Mouse (Mus musculus): Measurements from ENCODE around the gene Gm10638. TPM values are rescaled to one million over a fixed set of nuclear protein-coding genes. Genes with fewer than 3 reads are reported as not detected.

The Gm10638 gene
- total and polyA plus RNA-seq, 3 experiments: 0.23 to 0.52 TPM; not detected in 1

DNA sequence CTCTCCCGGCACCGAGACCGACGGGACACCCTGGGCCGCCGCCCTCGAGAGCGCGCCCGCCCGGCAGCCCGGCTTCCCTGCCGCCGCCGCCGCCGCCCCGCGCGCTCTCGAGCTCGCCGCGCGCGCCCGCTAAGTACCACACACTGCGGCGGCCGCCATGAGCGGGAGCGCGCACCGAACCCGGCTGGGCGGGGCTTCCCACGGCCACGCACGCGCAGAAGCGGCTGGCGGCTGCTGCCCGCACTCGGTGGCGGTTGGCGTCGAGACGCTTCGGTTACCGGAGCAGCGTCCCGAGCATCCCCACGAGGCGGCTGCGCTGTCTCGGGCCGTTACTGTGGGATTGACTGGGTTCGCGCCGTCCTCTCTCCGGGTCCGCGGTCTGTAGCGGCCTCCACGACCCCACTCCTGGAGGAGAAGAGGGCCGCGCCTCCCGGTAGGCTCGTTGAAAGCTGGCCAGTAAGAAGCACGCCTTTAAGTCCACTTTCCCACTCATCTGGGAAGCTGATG is 489 bp downstream of the Gm10638 start (continued):
- TF ChIP-seq TAL1 (IDR thresholded peaks at IDR 0.05; ENCODE audit: low read length): no peak
- TF ChIP-seq POLR2AphosphoS5 (IDR thresholded peaks at IDR 0.05; ENCODE audit: borderline replicate concordance, low read depth, low read length): no peak

DNA sequence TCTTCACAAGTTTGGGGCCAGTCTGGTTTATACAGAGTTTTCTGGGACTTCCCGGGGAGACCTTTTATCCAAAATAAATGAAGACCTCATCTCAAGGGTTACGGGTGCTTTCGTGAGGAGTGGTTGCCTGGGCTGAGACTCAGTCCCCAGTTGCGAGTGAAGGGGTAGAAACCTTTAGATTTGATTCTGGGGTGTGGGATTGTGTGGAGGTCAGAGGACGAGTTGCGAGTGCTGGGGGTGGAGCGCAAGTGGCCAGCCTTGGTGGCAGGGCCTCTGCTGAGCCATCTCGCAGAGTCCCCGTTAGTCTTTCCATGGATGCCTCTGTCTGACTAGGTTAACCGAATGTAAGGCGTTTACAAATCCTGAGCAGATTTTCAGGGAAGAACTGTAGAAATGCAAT is 1.0 kb downstream of the Gm10638 start:
- peak overlapping the region; percentile 78 to 87 for H3K4me3 ChIP-seq (ENCODE audit: control insufficient read depth in 1 of 2, insufficient read depth in 1 of 2, low read depth in 2 of 2, low read length in 2 of 2)
- peaks cover 35% of the 10 kb centered on the region for H3K79me2 ChIP-seq (ENCODE audit: control insufficient read depth, insufficient read depth, low read length, poor library complexity)
- no peak for DNase-seq (ENCODE audit: low read depth, low spot score)
- H3K9me3 ChIP-seq (replicated peaks; ENCODE audit: insufficient read depth, low read length): no peaks in the 10 kb centered on the region
- H3K9ac ChIP-seq (ENCODE audit: control insufficient read depth, low read depth, low read length, poor library complexity, severe bottlenecking): peak overlapping the region; percentile 77
- H3K27me3 ChIP-seq (ENCODE audit: control insufficient read depth in 1 of 2, insufficient read depth in 2 of 2, low read length in 2 of 2): peaks cover 0 to 2% of the 10 kb centered on the region in 2 experiments; a peak in 1 of 4 replicates
- peak overlapping the region; percentile 32 for H3K27ac ChIP-seq (ENCODE audit: control insufficient read depth, low read depth, low read length)
- H3K4me1 ChIP-seq (ENCODE audit: control insufficient read depth in 1 of 2, insufficient read depth in 2 of 2, low read length in 2 of 2): peaks cover 7 to 19% of the 10 kb centered on the region in 2 experiments
- TF ChIP-seq TBP (IDR thresholded peaks at IDR 0.05; ENCODE audit: low read depth, low read length) (no peak), RCOR1 (IDR thresholded peaks at IDR 0.05; ENCODE audit: low read depth, low read length) (no peak), EP300 (IDR thresholded peaks at IDR 0.05; ENCODE audit: low read depth in 1 of 2, low read length in 2 of 2) (no peak)
- H3K36me3 ChIP-seq (ENCODE audit: control insufficient read depth in 1 of 2, insufficient read depth in 2 of 2, low read length in 2 of 2): peaks cover 0 to 31% of the 10 kb centered on the region in 2 experiments; a peak in 2 of 4 replicates

DNA sequence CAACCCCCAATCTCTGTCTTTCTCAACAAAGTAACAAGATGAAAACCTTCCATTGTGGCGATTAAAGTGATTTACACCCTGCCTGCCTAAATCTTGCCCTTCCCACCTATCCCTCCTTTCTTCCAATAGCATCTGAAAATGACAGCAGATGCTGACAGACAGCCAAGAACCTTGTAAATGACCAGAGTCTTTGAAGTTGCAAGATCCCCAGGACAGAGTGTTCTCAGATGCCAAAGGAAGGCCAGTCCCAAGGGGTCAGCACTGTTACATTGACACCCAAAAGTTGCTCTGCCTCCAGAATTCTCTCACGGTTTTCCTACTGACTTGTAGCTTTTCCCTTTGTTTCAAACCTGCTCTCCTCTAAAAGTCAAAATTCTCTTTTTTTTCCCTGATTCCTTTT is 4.3 kb downstream of the Gm10638 start:
- no peaks in the 10 kb centered on the region for H3K9me3 ChIP-seq (replicated peaks; ENCODE audit: insufficient read depth, low read length)
- H3K9ac ChIP-seq (ENCODE audit: control insufficient read depth, low read depth, low read length, poor library complexity, severe bottlenecking): no peak overlapping the region
- DNase-seq (ENCODE audit: low read depth, low spot score): no peak
- peaks cover 0 to 4% of the 10 kb centered on the region in 2 experiments; a peak in 1 of 4 replicates for H3K36me3 ChIP-seq (ENCODE audit: control insufficient read depth in 1 of 2, insufficient read depth in 2 of 2, low read length in 2 of 2)
- H3K4me3 ChIP-seq (ENCODE audit: control insufficient read depth in 1 of 2, insufficient read depth in 1 of 2, low read depth in 2 of 2, low read length in 2 of 2): no peak overlapping the region
- H3K4me1 ChIP-seq (ENCODE audit: control insufficient read depth in 1 of 2, insufficient read depth in 2 of 2, low read length in 2 of 2): no peaks in the 10 kb centered on the region; a peak in 3 of 4 replicates
- peaks cover 0 to 2% of the 10 kb centered on the region in 2 experiments; a peak in 2 of 4 replicates for H3K27me3 ChIP-seq (ENCODE audit: control insufficient read depth in 1 of 2, insufficient read depth in 2 of 2, low read length in 2 of 2)
- H3K27ac ChIP-seq (ENCODE audit: control insufficient read depth, low read depth, low read length): no peak overlapping the region
- H3K79me2 ChIP-seq (ENCODE audit: control insufficient read depth, insufficient read depth, low read length, poor library complexity): peaks cover 10% of the 10 kb centered on the region
- TF ChIP-seq TAL1 (IDR thresholded peaks at IDR 0.05; ENCODE audit: low read length): no peak
- no peak for TF ChIP-seq JUND (IDR thresholded peaks at IDR 0.05; ENCODE audit: low read depth, low read length)
- TF ChIP-seq ETS1 (IDR thresholded peaks at IDR 0.05; ENCODE audit: low read depth, low read length): no peak
- TF ChIP-seq USF2 (IDR thresholded peaks at IDR 0.05; ENCODE audit: borderline replicate concordance in 1 of 2, insufficient read depth in 1 of 2, low read depth in 1 of 2, low read length in 2 of 2): no peak
- no peak for TF ChIP-seq NELFE (IDR thresholded peaks at IDR 0.05; ENCODE audit: low read depth, low read length)
- no peak for TF ChIP-seq UBTF (IDR thresholded peaks at IDR 0.05; ENCODE audit: borderline replicate concordance, insufficient read depth, low read depth, low read length)
- no peak for TF ChIP-seq SMC3 (IDR thresholded peaks at IDR 0.05; ENCODE audit: low read depth, low read length)
- TF ChIP-seq TCF12 (IDR thresholded peaks at IDR 0.05; ENCODE audit: low read depth, low read length): no peak
- TF ChIP-seq MYB (IDR thresholded peaks at IDR 0.05; ENCODE audit: low read depth, low read length): no peak
- no peak for TF ChIP-seq ZNF384 (IDR thresholded peaks at IDR 0.05; ENCODE audit: low read depth, low read length)
- TF ChIP-seq MYC (IDR thresholded peaks at IDR 0.05; ENCODE audit: low read depth, low read length): no peak
- TF ChIP-seq ZC3H11A (IDR thresholded peaks at IDR 0.05; ENCODE audit: low read depth, low read length): no peak
